Mouse (Mus musculus) embryo, embryonic 9.5 days (tissue): ENCODE measurements around the gene P4hb.
"Not testable (repeated sequence)": the region's sequence is repeated elsewhere in the genome, so short reads cannot be mapped to it uniquely, and the experiment has no call there.

Source experiments
- DNase-seq: peaks from one replicate; pipeline ENCODE4 v3.0.0-alpha.2; 2017; ENCODE audit errors: extremely low spot score

P4hb gene

GRCm38 (mm10) chr11:120538955-120539284, 34.1 kb downstream of the P4hb start:
- DNase-seq: no peak

GRCm38 (mm10) chr11:120538485-120538884, 34.6 kb downstream of the P4hb start:
- DNase-seq: no peak

- no peak for DNase-seq
Observed at GRCm38 (mm10) chr11:120535804-120536203, 37.2 kb downstream of the P4hb start.

DNA sequence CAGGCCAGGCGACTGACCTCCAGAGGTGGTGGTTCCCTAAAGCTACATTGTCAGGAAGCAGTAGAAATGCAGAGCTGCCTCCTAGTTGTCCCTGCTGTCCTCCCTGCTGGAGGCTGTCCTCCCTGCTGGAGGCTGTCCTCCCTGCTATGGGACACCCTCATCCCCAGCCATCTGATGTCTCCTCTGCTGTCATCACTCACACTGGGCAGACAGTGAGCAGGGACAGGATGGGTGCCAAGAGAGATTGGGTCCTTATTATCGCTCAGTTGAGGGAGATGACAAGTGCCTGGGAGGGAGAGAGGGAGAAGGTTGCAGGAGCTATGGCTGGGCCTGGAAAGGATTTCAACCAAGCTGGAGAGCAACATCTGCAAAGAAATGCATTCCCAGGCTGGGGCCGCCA, 37.9 kb downstream of the P4hb start:
- no peak for DNase-seq

GRCm38 (mm10) chr11:120534093-120534492, 39.0 kb downstream of the P4hb start:
- DNase-seq: no peak

- no peak for DNase-seq
Observed at GRCm38 (mm10) chr11:120531646-120532045, 41.4 kb downstream of the P4hb start.

DNA sequence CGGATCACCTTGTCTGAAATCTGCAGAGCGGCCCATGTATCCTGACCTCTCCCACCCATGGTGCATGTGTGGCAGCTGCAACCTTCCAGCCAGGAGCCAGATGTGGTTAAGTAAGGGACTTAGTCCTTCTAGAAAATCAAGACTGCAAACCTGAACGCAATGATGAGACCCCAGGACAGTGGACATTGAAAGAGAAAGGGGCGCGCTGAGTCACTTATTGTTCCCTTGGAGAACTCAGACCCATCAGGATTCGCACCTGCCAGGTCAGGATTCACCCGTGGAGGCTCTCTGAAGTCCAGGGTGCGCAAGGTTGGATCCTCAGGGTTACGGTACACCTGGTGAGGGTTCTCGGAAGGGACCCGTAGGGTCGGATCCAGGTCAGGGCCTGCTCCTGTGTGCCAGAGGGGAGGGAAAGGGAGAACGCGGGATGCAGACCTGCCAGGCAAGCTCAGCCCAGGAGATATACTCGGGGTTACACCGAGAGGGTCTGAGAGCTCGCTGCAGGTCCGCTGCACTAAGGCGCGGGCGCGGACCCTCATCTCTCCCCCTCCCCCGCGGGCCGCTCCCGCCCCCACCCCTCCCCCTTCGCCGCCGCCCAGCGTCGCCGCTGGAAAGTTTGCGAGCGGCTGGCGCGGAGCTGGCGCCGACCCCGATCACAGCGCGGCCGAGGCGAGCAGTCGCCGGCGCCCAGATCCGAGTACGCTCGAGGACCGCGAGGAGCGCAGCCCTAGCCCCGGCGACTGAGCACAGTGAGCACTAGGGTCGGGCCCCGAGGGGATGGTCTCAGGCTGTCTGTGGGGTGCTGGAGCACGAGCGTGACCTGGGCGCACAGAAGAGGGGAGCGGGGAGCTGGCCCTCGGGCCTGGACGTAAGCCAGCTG, 42.7 kb downstream of the P4hb start, which contains the start of gene Gcgr:
Gene Gcgr, plus strand, starts transcription at position 615 of the 880 bp plus-strand sequence.
- peak; percentile 46 for DNase-seq

DNA sequence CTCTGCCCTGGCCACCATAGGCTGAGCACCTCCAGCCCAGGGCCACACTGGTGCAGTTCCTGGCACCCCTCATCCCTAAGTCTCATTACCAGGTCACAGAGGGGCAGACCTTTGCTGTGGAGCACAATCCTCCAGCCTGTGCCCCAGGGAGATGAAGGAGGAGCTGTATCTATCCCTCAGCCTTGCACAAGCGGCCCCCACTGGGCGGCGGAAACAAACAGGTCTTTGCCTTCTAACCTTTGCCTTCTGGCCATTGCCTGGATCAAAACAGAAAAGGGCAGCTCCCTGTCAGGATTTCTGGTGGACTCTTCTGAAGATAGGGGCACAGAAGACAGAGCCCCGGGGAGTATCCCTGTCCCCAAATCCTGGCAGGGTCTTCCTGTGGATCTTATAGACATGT, 44.1 kb downstream of the P4hb start:
- DNase-seq: no peak

GRCm38 (mm10) chr11:120527690-120528354, 45.2 kb downstream of the P4hb start:
- no peak for DNase-seq

- DNase-seq: no peak
Observed at GRCm38 (mm10) chr11:120525959-120526358, 47.1 kb downstream of the P4hb start.

DNA sequence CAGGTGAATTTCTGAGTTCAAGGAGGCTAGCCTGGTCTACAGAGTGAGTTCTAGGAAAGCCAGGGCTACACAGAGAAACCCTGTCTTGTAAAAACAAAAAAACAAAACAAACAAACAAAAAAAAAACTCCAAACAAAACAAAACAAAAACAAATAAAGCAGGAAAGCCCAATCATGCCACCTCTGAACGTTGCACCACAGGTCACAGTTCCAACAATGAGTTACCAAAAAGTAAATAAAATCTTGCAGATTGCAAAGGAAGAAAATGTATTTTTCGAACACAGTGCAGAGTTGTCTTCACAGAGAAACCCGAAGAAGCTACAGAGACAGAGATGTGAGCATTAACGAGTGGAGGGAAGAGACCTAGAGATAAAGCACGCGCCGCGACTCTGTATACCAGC, 50.5 kb downstream of the P4hb start:
- DNase-seq: no peak

DNA sequence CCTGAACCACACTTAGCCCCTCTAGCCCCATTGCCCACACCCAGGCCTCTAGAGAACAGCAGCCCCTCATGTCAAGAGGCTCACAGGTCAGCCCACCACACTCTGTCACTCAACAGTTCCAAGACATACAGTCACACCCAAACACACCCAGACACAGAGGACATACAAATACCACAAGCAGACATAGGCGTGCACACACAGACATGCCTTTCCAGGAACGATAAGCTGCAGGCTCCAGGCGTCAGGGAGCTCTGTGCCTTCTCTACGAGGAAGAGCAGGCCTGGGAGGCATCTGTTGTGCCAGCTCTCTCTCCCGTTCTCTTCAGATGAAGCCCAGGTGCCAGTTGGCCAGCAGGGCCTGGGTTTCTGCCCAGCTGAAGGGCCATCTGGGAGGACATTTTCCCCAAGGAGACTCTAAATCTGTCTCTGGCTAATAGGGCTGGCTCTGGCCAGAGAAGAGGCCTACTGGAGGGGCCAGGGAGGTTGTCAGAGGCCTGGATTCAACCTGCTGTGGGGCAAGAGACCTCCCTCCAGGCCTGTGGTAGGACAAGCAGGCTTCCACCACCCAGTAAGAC, 52.0 kb downstream of the P4hb start:
- no peak for DNase-seq

GRCm38 (mm10) chr11:120520498-120520897, 52.6 kb downstream of the P4hb start:
- no peak for DNase-seq

GRCm38 (mm10) chr11:120519738-120520137, 53.3 kb downstream of the P4hb start:
- DNase-seq: no peak

DNA sequence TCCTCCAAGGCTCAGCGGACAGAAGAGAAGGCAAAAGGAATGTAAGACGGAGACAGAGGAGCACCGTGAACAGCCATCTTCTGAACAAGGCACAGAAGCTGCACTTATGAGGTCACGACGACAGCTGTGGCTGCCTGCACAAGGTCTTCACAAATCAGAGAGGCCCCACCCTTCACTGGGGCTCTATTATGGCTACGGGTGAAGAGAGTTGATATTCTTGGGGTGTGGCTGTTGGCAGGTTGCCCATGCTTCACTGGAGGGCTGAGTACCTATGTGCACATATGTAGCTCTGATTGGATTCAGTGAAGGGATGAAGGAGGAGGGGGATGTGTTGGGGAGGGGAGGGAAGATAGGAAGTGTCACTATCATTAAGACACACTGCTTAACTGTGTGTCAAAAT, 54.5 kb downstream of the P4hb start:
- DNase-seq: no peak

DNA sequence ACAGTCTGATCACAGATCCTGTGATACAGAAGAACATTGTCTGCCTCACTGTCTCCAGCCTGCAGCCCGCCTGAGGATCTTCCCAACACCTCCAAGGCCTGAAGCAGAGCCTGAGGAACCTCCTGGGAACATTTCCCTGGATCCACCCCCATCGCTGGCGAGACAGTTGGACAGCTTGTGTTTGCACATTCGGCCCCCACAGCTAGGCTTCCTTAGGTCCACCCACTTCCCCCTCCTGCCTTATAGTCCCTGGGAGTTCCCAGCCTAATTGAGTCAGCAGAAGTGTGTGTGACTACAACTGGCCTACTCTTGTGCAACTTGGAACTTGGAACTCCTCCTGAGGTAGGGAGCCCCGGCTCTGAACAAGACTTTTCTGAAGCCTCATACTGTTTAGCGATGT, 55.0 kb downstream of the P4hb start:
- no peak for DNase-seq

- DNase-seq: no peak
Observed at GRCm38 (mm10) chr11:120517147-120517546, 55.9 kb downstream of the P4hb start.

GRCm38 (mm10) chr11:120515611-120516010, 57.4 kb downstream of the P4hb start:
- DNase-seq: peak; percentile 87

- not testable (repeated sequence) for DNase-seq
Observed at GRCm38 (mm10) chr11:120514262-120514661, 58.8 kb downstream of the P4hb start.

- peak; percentile 56 for DNase-seq
Observed at GRCm38 (mm10) chr11:120512790-120513453, 60.1 kb downstream of the P4hb start.

- no peak for DNase-seq
Observed at GRCm38 (mm10) chr11:120510375-120511030, 62.5 kb downstream of the P4hb start.
